Mouse (Mus musculus) splenic B cell, adult 2 months (primary cell): Measurements from ENCODE around the gene Zdhhc15.

Experiments
- DNase-seq: peaks from one replicate; pipeline ENCODE4 v3.0.0-alpha.2; 2011; ENCODE audit warnings: low read depth, low spot score
- H3K27me3 ChIP-seq: 2 replicates; pipeline ENCODE4 v1.6.1; 2012; ENCODE audit warnings: mild to moderate bottlenecking, low read length, moderate library complexity, mixed read lengths; ENCODE audit not compliant: control insufficient read depth, poor library complexity, insufficient read depth, severe bottlenecking
- H3K36me3 ChIP-seq: 2 replicates; pipeline ENCODE4 v1.6.1; 2012; ENCODE audit warnings: mild to moderate bottlenecking, low read length, moderate library complexity, mixed read lengths; ENCODE audit not compliant: control insufficient read depth, poor library complexity, insufficient read depth, severe bottlenecking

The Zdhhc15 gene

GRCm38 (mm10) chrX:104489626-104490355, 181.1 kb downstream of the Zdhhc15 start:
- Histone ChIP-seq H3K27me3 (no peaks in the 10 kb centered on the region), H3K36me3 (no peaks in the 10 kb centered on the region)
- no peak for DNase-seq

GRCm38 (mm10) chrX:104488870-104489467, 181.9 kb downstream of the Zdhhc15 start:
- no peaks in the 10 kb centered on the region for H3K27me3 ChIP-seq
- peak; percentile 52 for DNase-seq
- no peaks in the 10 kb centered on the region for H3K36me3 ChIP-seq

- Histone ChIP-seq H3K27me3 (no peaks in the 10 kb centered on the region), H3K36me3 (no peaks in the 10 kb centered on the region)
- DNase-seq = no peak
Measured at GRCm38 (mm10) chrX:104488036-104488435, 182.8 kb downstream of the Zdhhc15 start.
